Mouse (Mus musculus): ENCODE data around the gene Camta1. TPM values are rescaled to one million over a fixed set of nuclear protein-coding genes. Genes with fewer than 3 reads are reported as not detected.

Gene Camta1
- polyA plus RNA-seq, 1 experiment from 2014 or later: 118 TPM

- Histone ChIP-seq H3K4me3 (no peak overlapping the region), H3K4me1 (no peaks in the 10 kb centered on the region), H3K4me2 (no peak overlapping the region), H3K27me3 (replicated peaks) (peaks cover 13% of the 10 kb centered on the region), H3K9ac (no peak overlapping the region), H3K27ac (replicated peaks) (no peak overlapping the region), H3K36me3 (no peaks in the 10 kb centered on the region), H3K9me3 (no peaks in the 10 kb centered on the region)
- no peak for ATAC-seq (ENCODE audit: extremely low read depth, insufficient number of reproducible peaks, low FRiP score, low TSS enrichment)
- 81% methylated on average over 16 of the region's 16 CpGs for WGBS
These were observed 386.7 kb downstream of the Camta1 start for GRCm38 (mm10) chr4:151474895-151475470.

- Histone ChIP-seq H3K4me2 (no peak overlapping the region), H3K27me3 (replicated peaks) (peaks cover 13% of the 10 kb centered on the region), H3K36me3 (no peaks in the 10 kb centered on the region), H3K9ac (no peak overlapping the region), H3K9me3 (no peaks in the 10 kb centered on the region), H3K4me1 (no peaks in the 10 kb centered on the region), H3K4me3 (no peak overlapping the region), H3K27ac (replicated peaks) (no peak overlapping the region)
- 65% methylated on average over 4 of the region's 4 CpGs for WGBS
- ATAC-seq (ENCODE audit: extremely low read depth, insufficient number of reproducible peaks, low FRiP score, low TSS enrichment): no peak
These were observed 389.8 kb downstream of the Camta1 start for GRCm38 (mm10) chr4:151471886-151472285.

GRCm38 (mm10) chr4:151468381-151468780 is 393.3 kb downstream of the Camta1 start:
- Histone ChIP-seq H3K4me3 (no peak overlapping the region), H3K27ac (replicated peaks) (no peak overlapping the region), H3K4me1 (no peaks in the 10 kb centered on the region), H3K27me3 (replicated peaks) (peaks cover 6% of the 10 kb centered on the region; the same call in 1 of the 2 replicates), H3K36me3 (no peaks in the 10 kb centered on the region), H3K4me2 (no peak overlapping the region), H3K9ac (no peak overlapping the region), H3K9me3 (no peaks in the 10 kb centered on the region)
- no peak for ATAC-seq (ENCODE audit: extremely low read depth, insufficient number of reproducible peaks, low FRiP score, low TSS enrichment)
- WGBS: 87% methylated on average over 5 of the region's 5 CpGs

- H3K27me3 ChIP-seq (replicated peaks): 0 out of 2 replicates have a peak, but pooled peaks cover 5% of the 10 kb centered on the region
- no peak overlapping the region for H3K4me3 ChIP-seq
- H3K27ac ChIP-seq (replicated peaks): no peak overlapping the region
- no peaks in the 10 kb centered on the region for H3K36me3 ChIP-seq
- no peaks in the 10 kb centered on the region for H3K9me3 ChIP-seq
- no peak for ATAC-seq (ENCODE audit: extremely low read depth, insufficient number of reproducible peaks, low FRiP score, low TSS enrichment)
- WGBS: 61% methylated on average over 11 of the region's 11 CpGs
- H3K4me2 ChIP-seq: no peak overlapping the region
- no peaks in the 10 kb centered on the region for H3K4me1 ChIP-seq
- H3K9ac ChIP-seq: no peak overlapping the region
These were observed 403.0 kb downstream of the Camta1 start for GRCm38 (mm10) chr4:151458686-151459085.

GRCm38 (mm10) chr4:151454611-151455010 is 407.1 kb downstream of the Camta1 start:
- Histone ChIP-seq H3K27me3 (replicated peaks) (0 out of 2 replicates have a peak, but pooled peaks cover 9% of the 10 kb centered on the region), H3K9me3 (no peaks in the 10 kb centered on the region), H3K27ac (replicated peaks) (no peak overlapping the region), H3K9ac (no peak overlapping the region), H3K4me3 (no peak overlapping the region), H3K4me1 (peaks cover 16% of the 10 kb centered on the region), H3K4me2 (no peak overlapping the region), H3K36me3 (no peaks in the 10 kb centered on the region)
- WGBS: 88% methylated on average over 3 of the region's 3 CpGs
- ATAC-seq (ENCODE audit: extremely low read depth, insufficient number of reproducible peaks, low FRiP score, low TSS enrichment): no peak

GRCm38 (mm10) chr4:151454065-151454464 is 407.6 kb downstream of the Camta1 start:
- Histone ChIP-seq H3K4me3 (no peak overlapping the region), H3K4me2 (no peak overlapping the region), H3K27ac (replicated peaks) (no peak overlapping the region), H3K27me3 (replicated peaks) (0 out of 2 replicates have a peak, but pooled peaks cover 13% of the 10 kb centered on the region), H3K9ac (no peak overlapping the region), H3K36me3 (no peaks in the 10 kb centered on the region), H3K9me3 (no peaks in the 10 kb centered on the region), H3K4me1 (peaks cover 20% of the 10 kb centered on the region)
- WGBS: 72% methylated on average over 3 of the region's 3 CpGs
- no peak for ATAC-seq (ENCODE audit: extremely low read depth, insufficient number of reproducible peaks, low FRiP score, low TSS enrichment)

- Histone ChIP-seq H3K36me3 (no peaks in the 10 kb centered on the region), H3K27ac (replicated peaks) (no peak overlapping the region), H3K4me3 (no peak overlapping the region), H3K9me3 (no peaks in the 10 kb centered on the region), H3K4me2 (no peak overlapping the region), H3K4me1 (peaks cover 20% of the 10 kb centered on the region), H3K9ac (no peak overlapping the region), H3K27me3 (replicated peaks) (0 out of 2 replicates have a peak, but pooled peaks cover 13% of the 10 kb centered on the region)
- WGBS: 68% methylated on average over 6 of the region's 6 CpGs
- ATAC-seq (ENCODE audit: extremely low read depth, insufficient number of reproducible peaks, low FRiP score, low TSS enrichment): no peak
These were observed 409.8 kb downstream of the Camta1 start for GRCm38 (mm10) chr4:151451885-151452284.

- Histone ChIP-seq H3K4me2 (no peak overlapping the region), H3K27ac (replicated peaks) (no peak overlapping the region), H3K9me3 (no peaks in the 10 kb centered on the region), H3K4me1 (peaks cover 20% of the 10 kb centered on the region), H3K36me3 (no peaks in the 10 kb centered on the region), H3K4me3 (no peak overlapping the region), H3K9ac (no peak overlapping the region), H3K27me3 (replicated peaks) (0 out of 2 replicates have a peak, but pooled peaks cover 13% of the 10 kb centered on the region)
- ATAC-seq (ENCODE audit: extremely low read depth, insufficient number of reproducible peaks, low FRiP score, low TSS enrichment): no peak
- 26% methylated on average over 8 of the region's 8 CpGs for WGBS
These were observed 411.7 kb downstream of the Camta1 start for GRCm38 (mm10) chr4:151449981-151450380.

- Histone ChIP-seq H3K27me3 (replicated peaks) (0 out of 2 replicates have a peak, but pooled peaks cover 7% of the 10 kb centered on the region), H3K9ac (no peak overlapping the region), H3K27ac (replicated peaks) (no peak overlapping the region), H3K36me3 (no peaks in the 10 kb centered on the region), H3K4me1 (peaks cover 20% of the 10 kb centered on the region), H3K4me2 (no peak overlapping the region), H3K4me3 (no peak overlapping the region), H3K9me3 (no peaks in the 10 kb centered on the region)
- WGBS: 88% methylated on average over 2 of the region's 2 CpGs
- no peak for ATAC-seq (ENCODE audit: extremely low read depth, insufficient number of reproducible peaks, low FRiP score, low TSS enrichment)
These were observed 413.3 kb downstream of the Camta1 start for GRCm38 (mm10) chr4:151448341-151448740.

- Histone ChIP-seq H3K27me3 (replicated peaks) (0 out of 2 replicates have a peak, but pooled peaks cover 4% of the 10 kb centered on the region), H3K4me3 (no peak overlapping the region), H3K4me2 (no peak overlapping the region), H3K4me1 (peaks cover 5% of the 10 kb centered on the region), H3K9me3 (peaks cover 13% of the 10 kb centered on the region; the same call in 1 of the 2 replicates), H3K36me3 (no peaks in the 10 kb centered on the region), H3K9ac (no peak overlapping the region), H3K27ac (replicated peaks) (no peak overlapping the region)
- 86% methylated on average over 4 of the region's 4 CpGs for WGBS
- ATAC-seq (ENCODE audit: extremely low read depth, insufficient number of reproducible peaks, low FRiP score, low TSS enrichment): no peak
These were observed 417.0 kb downstream of the Camta1 start for GRCm38 (mm10) chr4:151444665-151445064.

- Histone ChIP-seq H3K9me3 (peaks cover 13% of the 10 kb centered on the region; the same call in 1 of the 2 replicates), H3K9ac (no peak overlapping the region), H3K27ac (replicated peaks) (no peak overlapping the region), H3K27me3 (replicated peaks) (no peaks in the 10 kb centered on the region; the same call in 1 of the 2 replicates), H3K4me1 (no peaks in the 10 kb centered on the region), H3K36me3 (no peaks in the 10 kb centered on the region), H3K4me3 (no peak overlapping the region), H3K4me2 (no peak overlapping the region)
- 47% methylated on average over 7 of the region's 7 CpGs for whole genome bisulfite sequencing
- no peak for ATAC-seq (ENCODE audit: extremely low read depth, insufficient number of reproducible peaks, low FRiP score, low TSS enrichment)
These were observed 423.1 kb downstream of the Camta1 start for GRCm38 (mm10) chr4:151438561-151438960.

- Histone ChIP-seq H3K4me3 (no peak overlapping the region), H3K27ac (replicated peaks) (no peak overlapping the region), H3K27me3 (replicated peaks) (no peaks in the 10 kb centered on the region; the same call in 1 of the 2 replicates), H3K4me2 (no peak overlapping the region), H3K9ac (no peak overlapping the region), H3K9me3 (peaks cover 13% of the 10 kb centered on the region; the same call in 1 of the 2 replicates), H3K36me3 (no peaks in the 10 kb centered on the region), H3K4me1 (no peaks in the 10 kb centered on the region)
- 69% methylated on average over 11 of the region's 11 CpGs for WGBS
- no peak for ATAC-seq (ENCODE audit: extremely low read depth, insufficient number of reproducible peaks, low FRiP score, low TSS enrichment)
These were observed 423.8 kb downstream of the Camta1 start for GRCm38 (mm10) chr4:151437859-151438258.
